Mouse (Mus musculus) embryonic facial prominence, embryonic 15.5 days (tissue): Measurements from ENCODE around the gene Gpr18. TPM values are rescaled to one million over a fixed set of nuclear protein-coding genes. Genes with fewer than 3 reads are reported as not detected.

Experiments
- ATAC-seq: fragments of 200-750 bp; cut with Nextera tagmentation; 2 replicates; pipeline ENCODE4 v1.8.0; 2017; ENCODE audit warnings: low read depth, moderate TSS enrichment; ENCODE audit not compliant: insufficient number of reproducible peaks, low FRiP score, low TSS enrichment
- H3K27ac ChIP-seq: fragments of 300-500 bp; sonication (generic); replicated peaks from 2 replicates; pipeline ENCODE4 v1.5.1; 2015; ENCODE audit warnings: mild to moderate bottlenecking, inconsistent platforms
- H3K27me3 ChIP-seq: fragments of 300-500 bp; sonication (generic); 2 replicates; pipeline ENCODE4 v1.6.1; 2015; ENCODE audit warnings: inconsistent platforms
- H3K36me3 ChIP-seq: fragments of 300-500 bp; sonication (generic); 2 replicates; pipeline ENCODE4 v1.6.1; 2015; ENCODE audit warnings: mild to moderate bottlenecking, inconsistent platforms
- H3K4me1 ChIP-seq: fragments of 300-500 bp; sonication (generic); 2 replicates; pipeline ENCODE4 v1.6.1; 2015; ENCODE audit warnings: inconsistent platforms
- H3K4me2 ChIP-seq: fragments of 300-500 bp; sonication (generic); replicated peaks from 2 replicates; pipeline ENCODE4 v1.6.1; 2015; ENCODE audit warnings: mild to moderate bottlenecking, inconsistent platforms
- H3K4me3 ChIP-seq: fragments of 300-500 bp; sonication (generic); replicated peaks from 2 replicates; pipeline ENCODE4 v1.5.1; 2015; ENCODE audit warnings: mild to moderate bottlenecking, inconsistent platforms
- H3K9ac ChIP-seq: fragments of 300-500 bp; sonication (generic); 2 replicates; pipeline ENCODE4 v1.6.1; 2015; ENCODE audit warnings: inconsistent platforms
- H3K9me3 ChIP-seq: fragments of 300-500 bp; sonication (generic); replicated peaks from 2 replicates; pipeline ENCODE4 v1.6.1; 2016; ENCODE audit warnings: inconsistent platforms
- WGBS: fragments of 180-500 bp; shearing (Covaris S2); methylation state at CpG from one replicate; pipeline ENCODE4 v1.1.7; 2015; 5-methylcytosine and 5-hydroxymethylcytosine counted together
- polyA plus RNA-seq: library from polyadenylated mRNA; unstranded; fragments of >200 nt; fragmentation: Nextera tagmentation; extraction: Ambion mirVana; gene quantifications from 2 replicates; pipeline ENCODE4 v1.2.1, GENCODE M21; 2015

Gene Gpr18
- polyA plus RNA-seq: 0.21 and 0.43 TPM in 2 replicates

DNA sequence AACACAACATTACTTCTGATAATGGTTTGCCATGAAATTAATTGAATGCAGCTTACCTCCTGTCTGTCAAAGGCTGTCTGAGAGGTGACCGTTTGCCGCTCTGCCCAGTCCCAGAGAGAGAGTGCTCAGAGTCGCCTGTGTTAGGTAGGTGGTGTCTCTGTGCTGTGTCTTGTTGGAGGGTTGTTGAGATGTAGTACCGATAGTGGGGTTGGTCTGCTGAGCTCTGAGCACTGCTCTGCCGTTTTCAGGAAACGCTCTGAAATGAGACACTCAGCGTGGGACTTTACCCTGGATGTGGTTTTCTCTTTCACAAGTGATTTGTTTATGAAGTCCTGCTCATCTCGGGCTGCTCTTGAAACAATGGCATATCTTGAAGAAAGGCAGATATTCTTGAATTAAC is at the start of gene Gpr18:
TSS of gene Gpr18 (minus strand) at position 161 of the 400 bp plus-strand sequence.
- no peak within 1 kb of the TSS for H3K9ac ChIP-seq
- ATAC-seq: no peak
- H3K36me3 ChIP-seq: peaks cover 24% of the 10 kb centered on the region
- WGBS: 63% methylated on average over 8 of the region's 8 CpGs
- H3K9me3 ChIP-seq: no peaks in the 10 kb centered on the region
- H3K27ac ChIP-seq: no peak within 1 kb of the TSS
- H3K27me3 ChIP-seq: no peaks in the 10 kb centered on the region
- no peak within 1 kb of the TSS for H3K4me3 ChIP-seq
- no peaks in the 10 kb centered on the region for H3K4me1 ChIP-seq
- H3K4me2 ChIP-seq: no peak within 1 kb of the TSS

DNA sequence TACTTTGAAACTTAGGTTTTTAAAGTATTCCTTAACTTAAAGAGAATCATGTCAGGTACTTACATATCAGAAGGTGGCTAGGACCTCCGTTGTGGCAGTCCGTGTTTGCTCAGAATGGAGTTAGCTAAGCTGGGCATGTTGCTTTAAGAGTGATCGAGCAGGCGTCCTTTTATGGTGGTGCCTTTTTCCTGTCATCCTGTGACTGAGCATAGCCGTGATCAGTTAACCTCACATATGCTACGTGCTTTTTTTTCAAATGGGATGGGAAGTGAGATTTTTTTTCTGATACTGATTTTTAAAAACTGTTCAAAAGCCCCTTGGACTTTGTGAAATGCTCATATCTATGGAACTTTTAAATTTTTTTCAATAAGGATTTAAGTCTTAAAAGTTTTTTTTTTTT is 49.4 kb upstream of the Gpr18 start, which contains the start of gene Gpr183:
TSS of gene Gpr183 (minus strand) at position 206 of the 400 bp plus-strand sequence.
- Histone ChIP-seq H3K4me3 (no peak within 1 kb of the TSS), H3K27ac (no peak within 1 kb of the TSS; the same call in 1 of the 2 replicates), H3K4me2 (no peak within 1 kb of the TSS), H3K27me3 (no peaks in the 10 kb centered on the region), H3K4me1 (no peaks in the 10 kb centered on the region), H3K9me3 (no peaks in the 10 kb centered on the region), H3K9ac (no peak within 1 kb of the TSS), H3K36me3 (no peaks in the 10 kb centered on the region)
- no peak for ATAC-seq
- WGBS: 40% methylated on average over 6 of the region's 6 CpGs

DNA sequence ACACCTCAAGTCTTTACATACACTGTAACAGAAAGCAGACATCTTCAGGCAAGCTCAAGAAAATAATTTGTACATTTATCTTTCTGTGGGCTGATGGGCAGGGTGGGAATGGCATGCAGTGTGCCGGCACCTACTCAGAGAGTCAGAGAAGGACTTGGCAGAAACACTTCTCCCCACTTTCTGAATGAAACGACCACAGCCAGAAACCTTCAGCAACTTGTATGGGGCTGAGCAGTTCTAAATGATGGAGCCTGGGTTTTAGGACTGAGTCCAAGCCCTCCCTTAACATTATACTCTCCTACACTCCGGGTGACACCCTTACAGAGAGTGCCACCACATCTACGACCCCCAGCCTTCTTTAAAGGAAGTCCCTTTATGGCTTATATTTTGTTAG is 48.4 kb upstream of the Gpr18 start:
- no peak overlapping the region; the same call in 1 of the 2 replicates for H3K27ac ChIP-seq
- no peaks in the 10 kb centered on the region for H3K4me1 ChIP-seq
- H3K9me3 ChIP-seq: no peaks in the 10 kb centered on the region
- no peaks in the 10 kb centered on the region for H3K27me3 ChIP-seq
- H3K4me3 ChIP-seq: no peak overlapping the region
- WGBS: 52% methylated on average over 4 of the region's 4 CpGs
- no peak overlapping the region for H3K4me2 ChIP-seq
- no peaks in the 10 kb centered on the region for H3K36me3 ChIP-seq
- no peak for ATAC-seq
- no peak overlapping the region for H3K9ac ChIP-seq

DNA sequence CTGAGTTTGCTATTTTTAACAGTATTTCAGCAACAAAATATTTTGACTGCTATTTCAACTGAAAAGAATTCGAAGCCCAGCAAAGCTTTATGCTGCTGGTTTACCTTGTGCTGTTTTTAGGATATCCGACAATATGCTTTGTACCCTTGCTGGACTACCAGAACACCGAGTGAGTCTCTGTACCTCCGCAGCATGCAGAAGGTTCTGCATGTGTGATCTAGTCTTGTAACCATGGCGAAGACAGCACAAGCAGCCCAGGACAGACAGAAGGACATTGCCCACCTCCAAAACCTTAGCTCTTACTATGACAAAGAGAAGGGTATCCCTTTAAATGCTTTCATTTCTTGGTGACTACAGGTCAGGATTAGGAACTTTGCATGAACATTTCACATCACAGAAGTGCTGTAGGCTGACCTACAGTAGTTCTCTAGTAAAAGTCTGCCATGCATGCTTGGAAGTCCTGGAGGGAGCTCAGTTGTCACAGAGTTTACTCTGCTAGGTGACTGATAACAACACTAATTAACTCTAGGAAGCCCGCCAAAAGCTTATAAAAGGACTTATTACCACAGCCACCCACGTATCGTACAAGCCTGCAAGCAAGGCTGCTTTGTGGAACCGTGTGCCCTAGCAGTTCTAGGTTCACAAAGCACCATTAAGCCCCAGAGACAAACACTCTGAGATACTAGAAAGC is 47.8 kb upstream of the Gpr18 start:
- no peak overlapping the region for H3K4me3 ChIP-seq
- no peak overlapping the region; the same call in 1 of the 2 replicates for H3K27ac ChIP-seq
- WGBS: 76% methylated on average over 9 of the region's 9 CpGs
- no peaks in the 10 kb centered on the region for H3K9me3 ChIP-seq
- H3K36me3 ChIP-seq: no peaks in the 10 kb centered on the region
- no peak for ATAC-seq
- H3K4me2 ChIP-seq: no peak overlapping the region
- no peaks in the 10 kb centered on the region for H3K4me1 ChIP-seq
- no peaks in the 10 kb centered on the region for H3K27me3 ChIP-seq
- no peak overlapping the region for H3K9ac ChIP-seq

DNA sequence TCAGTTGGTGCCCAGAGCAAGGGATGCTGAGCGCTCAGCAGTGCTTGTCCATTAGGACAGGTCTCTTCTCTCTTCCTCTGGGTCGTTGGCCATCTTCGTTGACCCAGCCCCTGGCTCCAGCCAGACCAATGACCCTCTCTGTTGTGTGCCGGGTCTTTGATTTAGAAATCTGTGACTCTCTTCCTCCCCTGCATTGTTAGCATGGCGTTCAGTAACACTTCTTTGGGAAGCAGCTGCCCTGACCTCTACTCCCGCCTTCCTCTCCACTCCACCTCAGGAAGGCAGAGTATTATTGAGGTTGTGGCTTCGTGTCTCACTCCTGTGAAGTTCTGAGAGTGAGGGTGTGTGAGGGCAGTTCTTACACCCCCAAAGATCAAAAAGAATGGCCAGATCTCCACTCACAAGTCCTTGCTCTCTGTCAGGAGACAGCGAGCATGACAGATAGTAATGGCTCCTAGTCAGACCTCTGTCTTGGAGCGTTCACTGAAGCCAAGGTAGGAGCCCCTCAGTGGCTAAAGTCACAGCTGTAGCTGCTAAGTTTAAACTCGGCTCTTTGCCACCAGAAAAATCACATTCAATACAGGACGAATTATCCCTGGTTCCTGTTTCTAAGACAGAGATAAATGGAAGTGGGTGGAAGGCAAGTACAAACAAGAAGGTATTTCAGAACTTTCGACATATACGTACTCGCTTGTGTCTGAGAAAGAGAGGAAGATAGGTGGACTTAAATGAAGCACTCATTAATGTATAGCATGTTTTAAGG is 46.7 kb upstream of the Gpr18 start:
- H3K4me3 ChIP-seq: no peak overlapping the region
- no peak for ATAC-seq
- WGBS: 71% methylated on average over 14 of the region's 14 CpGs
- 0 out of 2 replicates have a peak overlapping the region, but pooled peaks have one; percentile 17 for H3K27ac ChIP-seq
- H3K9ac ChIP-seq: no peak overlapping the region
- H3K36me3 ChIP-seq: no peaks in the 10 kb centered on the region
- H3K27me3 ChIP-seq: no peaks in the 10 kb centered on the region
- no peak overlapping the region for H3K4me2 ChIP-seq
- no peaks in the 10 kb centered on the region for H3K9me3 ChIP-seq
- H3K4me1 ChIP-seq: no peaks in the 10 kb centered on the region

- Histone ChIP-seq H3K27ac (0 out of 2 replicates have a peak overlapping the region, but pooled peaks have one; percentile 17), H3K36me3 (no peaks in the 10 kb centered on the region)
- WGBS: 81% methylated on average over 12 of the region's 12 CpGs
These were observed 46.0 kb upstream of the Gpr18 start for GRCm38 (mm10) chr14:121961496-121962127.

GRCm38 (mm10) chr14:121960997-121961396 is 45.4 kb upstream of the Gpr18 start:
- Histone ChIP-seq H3K9me3 (no peaks in the 10 kb centered on the region), H3K27ac (no peak overlapping the region), H3K27me3 (no peaks in the 10 kb centered on the region), H3K9ac (no peak overlapping the region), H3K4me2 (no peak overlapping the region), H3K36me3 (no peaks in the 10 kb centered on the region), H3K4me1 (no peaks in the 10 kb centered on the region), H3K4me3 (no peak overlapping the region)
- 77% methylated on average over 6 of the region's 6 CpGs for WGBS
- no peak for ATAC-seq

More at GRCm38 (mm10) chr14:121961496-121962127, 46.0 kb upstream of the Gpr18 start:
- no peak for ATAC-seq
- H3K9me3 ChIP-seq: no peaks in the 10 kb centered on the region
- no peaks in the 10 kb centered on the region for H3K27me3 ChIP-seq
- H3K4me1 ChIP-seq: no peaks in the 10 kb centered on the region
- no peak overlapping the region for H3K4me2 ChIP-seq
- no peak overlapping the region for H3K9ac ChIP-seq
- H3K4me3 ChIP-seq: no peak overlapping the region

GRCm38 (mm10) chr14:121960531-121960930 is 45.0 kb upstream of the Gpr18 start:
- Histone ChIP-seq H3K9ac (no peak overlapping the region), H3K9me3 (no peaks in the 10 kb centered on the region), H3K36me3 (no peaks in the 10 kb centered on the region), H3K4me3 (no peak overlapping the region), H3K4me1 (no peaks in the 10 kb centered on the region), H3K4me2 (no peak overlapping the region), H3K27me3 (no peaks in the 10 kb centered on the region), H3K27ac (no peak overlapping the region)
- WGBS: 89% methylated on average over 2 of the region's 2 CpGs
- no peak for ATAC-seq

- H3K36me3 ChIP-seq: no peaks in the 10 kb centered on the region
- H3K4me2 ChIP-seq: no peak overlapping the region
- no peak overlapping the region for H3K9ac ChIP-seq
- ATAC-seq: no peak
- 76% methylated on average over 4 of the region's 4 CpGs for WGBS
- H3K9me3 ChIP-seq: no peaks in the 10 kb centered on the region
- H3K27me3 ChIP-seq: no peaks in the 10 kb centered on the region
- no peak overlapping the region for H3K27ac ChIP-seq
- no peak overlapping the region for H3K4me3 ChIP-seq
- H3K4me1 ChIP-seq: no peaks in the 10 kb centered on the region
These were observed 44.5 kb upstream of the Gpr18 start for GRCm38 (mm10) chr14:121960031-121960430.

- Histone ChIP-seq H3K9ac (no peak overlapping the region), H3K4me1 (no peaks in the 10 kb centered on the region), H3K4me2 (no peak overlapping the region), H3K27ac (no peak overlapping the region), H3K9me3 (no peaks in the 10 kb centered on the region), H3K36me3 (0 out of 2 replicates have a peak, but pooled peaks cover under 1% of the 10 kb centered on the region), H3K27me3 (no peaks in the 10 kb centered on the region), H3K4me3 (no peak overlapping the region)
- 95% methylated on average over 3 of the region's 3 CpGs for WGBS
- ATAC-seq: no peak
These were observed 44.0 kb upstream of the Gpr18 start for GRCm38 (mm10) chr14:121959538-121959980.
